Mouse (Mus musculus) CH12.LX (cell line): ENCODE results near the gene Pde4b. TPM values are rescaled to one million over a fixed set of nuclear protein-coding genes. Genes with fewer than 3 reads are reported as not detected.

ENCODE experiments used
- DNase-seq: peaks from one replicate; pipeline ENCODE4 v3.0.0-alpha.2; 2013; ENCODE audit errors: extremely low read depth
- H3K27ac ChIP-seq: 2 replicates; pipeline ENCODE4 v1.5.1; 2012; ENCODE audit warnings: low read depth, mild to moderate bottlenecking, control low read depth, moderate library complexity; ENCODE audit not compliant: insufficient read depth
- H3K27me3 ChIP-seq: replicated peaks from 2 replicates; pipeline ENCODE3; 2012; ENCODE audit warnings: inconsistent platforms
- H3K36me3 ChIP-seq, 2 experiments: replicated peaks in 1 of 2; 2 replicates each; pipeline versions ENCODE3 to v1.6.1; 2012; ENCODE audit warnings: inconsistent platforms in 1 of 2, low read length in 1 of 2, mild to moderate bottlenecking in 1 of 2, mixed read lengths in 1 of 2, moderate library complexity in 1 of 2; ENCODE audit not compliant: control insufficient read depth in 1 of 2, insufficient read depth in 1 of 2
- H3K4me1 ChIP-seq, 2 experiments: 2 replicates each; pipeline ENCODE4 v1.6.1; 2012; ENCODE audit warnings: inconsistent platforms in 1 of 2, moderate library complexity in 1 of 2; ENCODE audit not compliant: insufficient read depth in 2 of 2, control insufficient read depth in 1 of 2
- H3K4me2 ChIP-seq: 2 replicates; pipeline ENCODE4 v1.6.1; 2012; ENCODE audit warnings: low read depth, mild to moderate bottlenecking, control low read depth; ENCODE audit not compliant: poor library complexity, insufficient read depth, severe bottlenecking
- H3K4me3 ChIP-seq, 3 experiments: fragments of 150-350 bp in 1 of 3; sonication (generic) in 1 of 3; replicated peaks in 1 of 3; 2 replicates each; pipeline versions ENCODE3 to v1.5.1; 2011 to 2012; ENCODE audit warnings: low read depth in 2 of 3, low read length in 2 of 3, mild to moderate bottlenecking in 2 of 3, moderate library complexity in 2 of 3, control low read depth in 1 of 3, improper control_type of control experiment in 1 of 3, inconsistent platforms in 1 of 3, mixed read lengths in 1 of 3; ENCODE audit not compliant: poor library complexity in 1 of 3
- H3K79me2 ChIP-seq: replicated peaks from 2 replicates; pipeline ENCODE4 v1.6.1; 2012; ENCODE audit warnings: mild to moderate bottlenecking, moderate library complexity; ENCODE audit not compliant: control insufficient read depth, poor library complexity, insufficient read depth, severe bottlenecking; ENCODE audit errors: extremely low read depth
- H3K9ac ChIP-seq: 2 replicates; pipeline ENCODE4 v1.6.1; 2012; ENCODE audit warnings: low read depth, mild to moderate bottlenecking, control low read depth, moderate library complexity; ENCODE audit not compliant: insufficient read depth
- H3K9me3 ChIP-seq: replicated peaks from 2 replicates; pipeline ENCODE3; 2012; ENCODE audit warnings: low read length, inconsistent platforms, mixed read lengths
- BHLHE40 ChIP-seq: IDR thresholded peaks from 2 replicates; pipeline ENCODE4 v1.6.1; 2011; ENCODE audit warnings: mild to moderate bottlenecking, low read depth, low read length, improper control_type of control experiment
- CHD1 ChIP-seq: IDR thresholded peaks from 2 replicates; pipeline ENCODE4 v1.6.1; 2012; ENCODE audit warnings: low read depth, low read length, improper control_type of control experiment, inconsistent platforms
- CHD2 ChIP-seq: IDR thresholded peaks from 2 replicates; pipeline ENCODE4 v1.6.1; 2011; ENCODE audit warnings: low read length, improper control_type of control experiment
- CTCF ChIP-seq, 2 experiments: IDR thresholded peaks in 1 of 2; conservative IDR thresholded peaks in 1 of 2; 2 replicates each; pipeline ENCODE4 v1.5.1; 2011 to 2012; ENCODE audit warnings: low read depth in 2 of 2, low read length in 2 of 2, improper control_type of control experiment in 1 of 2, inconsistent platforms in 1 of 2, mild to moderate bottlenecking in 1 of 2, moderate library complexity in 1 of 2
- E2F4 ChIP-seq: IDR thresholded peaks from 2 replicates; pipeline ENCODE4 v1.6.1; 2011; ENCODE audit warnings: low read depth, low read length, improper control_type of control experiment; ENCODE audit not compliant: insufficient replicate concordance
- ELF1 ChIP-seq: IDR thresholded peaks from 2 replicates; pipeline ENCODE4 v1.6.1; 2014; ENCODE audit warnings: low read depth, mild to moderate bottlenecking, inconsistent platforms, low read length, improper control_type of control experiment
- EP300 ChIP-seq: IDR thresholded peaks from 2 replicates; pipeline ENCODE4 v1.6.1; 2011; ENCODE audit warnings: low read length, improper control_type of control experiment
- ETS1 ChIP-seq: conservative IDR thresholded peaks from 2 replicates; pipeline ENCODE4 v1.6.1; 2012; ENCODE audit warnings: low read depth, mild to moderate bottlenecking, inconsistent platforms, low read length, improper control_type of control experiment, moderate library complexity
- GABPA ChIP-seq: IDR thresholded peaks from 2 replicates; pipeline ENCODE4 v1.6.1; 2012; ENCODE audit warnings: low read depth, low read length, improper control_type of control experiment, inconsistent platforms; ENCODE audit not compliant: insufficient replicate concordance
- HCFC1 ChIP-seq: IDR thresholded peaks from 2 replicates; pipeline ENCODE4 v1.6.1; 2012; ENCODE audit warnings: low read depth, mild to moderate bottlenecking, inconsistent platforms, low read length, improper control_type of control experiment
- IRF4 ChIP-seq: IDR thresholded peaks from 2 replicates; pipeline ENCODE4 v1.6.1; 2014; ENCODE audit warnings: low read depth, mild to moderate bottlenecking, inconsistent platforms, low read length, improper control_type of control experiment
- JUN ChIP-seq: IDR thresholded peaks from 2 replicates; pipeline ENCODE4 v1.6.1; 2011; ENCODE audit warnings: low read depth, mild to moderate bottlenecking, low read length, improper control_type of control experiment, moderate library complexity; ENCODE audit not compliant: insufficient read depth
- JUND ChIP-seq: conservative IDR thresholded peaks from 2 replicates; pipeline ENCODE4 v1.6.1; 2011; ENCODE audit warnings: low read depth, low read length, improper control_type of control experiment
- KAT2A ChIP-seq: IDR thresholded peaks from 2 replicates; pipeline ENCODE4 v1.6.1; 2012; ENCODE audit warnings: low read length, improper control_type of control experiment, inconsistent platforms; ENCODE audit not compliant: insufficient replicate concordance
- MAFK ChIP-seq: IDR thresholded peaks from 2 replicates; pipeline ENCODE4 v1.6.1; 2011; ENCODE audit warnings: low read length, improper control_type of control experiment; ENCODE audit not compliant: insufficient replicate concordance
- MAX ChIP-seq: IDR thresholded peaks from 2 replicates; pipeline ENCODE4 v1.6.1; 2011; ENCODE audit warnings: low read length, improper control_type of control experiment
- MAZ ChIP-seq: IDR thresholded peaks from 2 replicates; pipeline ENCODE4 v1.6.1; 2012; ENCODE audit warnings: low read depth, mild to moderate bottlenecking, inconsistent platforms, low read length, improper control_type of control experiment, moderate library complexity
- MEF2A ChIP-seq: IDR thresholded peaks from 2 replicates; pipeline ENCODE4 v1.6.1; 2014; ENCODE audit warnings: low read depth, mild to moderate bottlenecking, inconsistent platforms, low read length, improper control_type of control experiment, borderline replicate concordance
- MXI1 ChIP-seq: IDR thresholded peaks from 2 replicates; pipeline ENCODE4 v1.6.1; 2011; ENCODE audit warnings: mild to moderate bottlenecking, low read depth, low read length, improper control_type of control experiment
- MYC ChIP-seq: IDR thresholded peaks from 2 replicates; pipeline ENCODE4 v1.6.1; 2011; ENCODE audit warnings: low read depth, mild to moderate bottlenecking, improper control_type of control experiment, low read length
- NELFE ChIP-seq: IDR thresholded peaks from 2 replicates; pipeline ENCODE4 v1.6.1; 2011; ENCODE audit warnings: low read depth, low read length, improper control_type of control experiment
- NRF1 ChIP-seq: IDR thresholded peaks from 2 replicates; pipeline ENCODE4 v1.6.1; 2014; ENCODE audit warnings: low read depth, mild to moderate bottlenecking, inconsistent platforms, low read length, improper control_type of control experiment, moderate library complexity
- PAX5 ChIP-seq: IDR thresholded peaks from 2 replicates; pipeline ENCODE4 v1.6.1; 2012; ENCODE audit warnings: low read length, inconsistent platforms, mixed read lengths
- POLR2A ChIP-seq: IDR thresholded peaks from 2 replicates; pipeline ENCODE4 v1.6.1; 2011; ENCODE audit warnings: low read depth, mild to moderate bottlenecking, improper control_type of control experiment, low read length
- POLR2AphosphoS2 ChIP-seq: IDR thresholded peaks from 2 replicates; pipeline ENCODE4 v1.6.1; 2011; ENCODE audit warnings: low read depth, low read length, improper control_type of control experiment
- RAD21 ChIP-seq: IDR thresholded peaks from 2 replicates; pipeline ENCODE4 v1.6.1; 2011; ENCODE audit warnings: low read depth, mild to moderate bottlenecking, low read length, improper control_type of control experiment, moderate library complexity
- RCOR1 ChIP-seq: conservative IDR thresholded peaks from 2 replicates; pipeline ENCODE4 v1.6.1; 2012; ENCODE audit warnings: low read depth, mild to moderate bottlenecking, inconsistent platforms, low read length, improper control_type of control experiment
- SIN3A ChIP-seq: IDR thresholded peaks from 2 replicates; pipeline ENCODE4 v1.6.1; 2012; ENCODE audit warnings: low read length, improper control_type of control experiment, inconsistent platforms
- SMC3 ChIP-seq: IDR thresholded peaks from 2 replicates; pipeline ENCODE4 v1.6.1; 2011; ENCODE audit warnings: low read depth, low read length, improper control_type of control experiment
- TBP ChIP-seq: conservative IDR thresholded peaks from 2 replicates; pipeline ENCODE4 v1.6.1; 2011; ENCODE audit warnings: low read depth, low read length, improper control_type of control experiment
- TCF12 ChIP-seq: IDR thresholded peaks from 2 replicates; pipeline ENCODE4 v1.6.1; 2014; ENCODE audit warnings: low read depth, mild to moderate bottlenecking, inconsistent platforms, low read length, improper control_type of control experiment
- UBTF ChIP-seq: IDR thresholded peaks from 2 replicates; pipeline ENCODE4 v1.6.1; 2012; ENCODE audit warnings: low read depth, mild to moderate bottlenecking, inconsistent platforms, low read length, improper control_type of control experiment, moderate library complexity
- USF1 ChIP-seq: IDR thresholded peaks from 2 replicates; pipeline ENCODE4 v1.6.1; 2014; ENCODE audit warnings: low read depth, mild to moderate bottlenecking, inconsistent platforms, low read length, improper control_type of control experiment
- USF2 ChIP-seq: conservative IDR thresholded peaks from 2 replicates; pipeline ENCODE4 v1.6.1; 2011; ENCODE audit warnings: low read depth, low read length, improper control_type of control experiment
- ZC3H11A ChIP-seq: IDR thresholded peaks from 2 replicates; pipeline ENCODE4 v1.6.1; 2012; ENCODE audit warnings: low read depth, mild to moderate bottlenecking, inconsistent platforms, low read length, improper control_type of control experiment
- ZKSCAN1 ChIP-seq: IDR thresholded peaks from 2 replicates; pipeline ENCODE4 v1.6.1; 2012; ENCODE audit warnings: low read depth, inconsistent platforms, low read length, improper control_type of control experiment, borderline replicate concordance
- ZMIZ1 ChIP-seq: IDR thresholded peaks from 2 replicates; pipeline ENCODE4 v1.6.1; 2012; ENCODE audit warnings: low read depth, mild to moderate bottlenecking, inconsistent platforms, low read length, improper control_type of control experiment
- ZNF384 ChIP-seq: IDR thresholded peaks from 2 replicates; pipeline ENCODE4 v1.6.1; 2012; ENCODE audit warnings: low read depth, low read length, improper control_type of control experiment, inconsistent platforms
- dilution Hi-C: fragments of 300-500 bp; cut with MboI; formaldehyde crosslinking; loops from 2 replicates; pipeline ENCODE4 v1.14.3; 2020; ENCODE audit warnings: low sequenced_read_pairs; ENCODE audit not compliant: extremely low pct_unique_long_range_greater_than_20kb, extremely low pct_ligation_motif_present
- in situ Hi-C: fragments of 300-500 bp; cut with MboI; formaldehyde crosslinking; loops from 3 replicates; pipeline ENCODE4 v1.14.3; 2019; ENCODE audit warnings: low sequenced_read_pairs, low pct_ligation_motif_present, low pct_unique_long_range_greater_than_20kb, mixed read lengths
- polyA plus RNA-seq: library from polyadenylated mRNA; unstranded; fragments of >175 nt; gene quantifications from 2 replicates; pipeline ENCODE4 v1.2.1, GENCODE M21; 2012; ENCODE audit warnings: low read depth; ENCODE audit not compliant: insufficient read length
- total RNA-seq, 2 experiments: library from RNA; depleted of rRNA; stranded (reverse); fragments of 300-350 nt in 1 of 2; fragments of >200 nt in 1 of 2; gene quantifications; 2 replicates each; pipeline ENCODE4 v1.2.3; 2012 to 2014

Pde4b gene
- total and polyA plus RNA-seq, 3 experiments, result 9.6 to 24.2 (median 21.8) TPM

- H3K27ac ChIP-seq, result peak overlapping the region; percentile 100
Measured at GRCm38 (mm10) chr4:102572031-102572430, 484.7 kb downstream of the Pde4b start.

GRCm38 (mm10) chr4:102572591-102572990 is 485.2 kb downstream of the Pde4b start:
- Histone ChIP-seq H3K4me2 (peak overlapping the region; percentile 98), H3K27me3 (no peaks in the 10 kb centered on the region), H3K9me3 (no peaks in the 10 kb centered on the region), H3K79me2 (peaks cover 66% of the 10 kb centered on the region), H3K9ac (peak overlapping the region; percentile 81), H3K27ac (peak overlapping the region; percentile 100), H3K4me1 (peaks cover 20 to 60% of the 10 kb centered on the region in 2 experiments), H3K36me3 (peaks cover 27 to 31% of the 10 kb centered on the region in 2 experiments), H3K4me3 (peak overlapping the region; percentile 82 to 94 (median 83))
- in situ Hi-C loops, result loop anchor here (5.0 kb wide), 1 partner anchor 55 kb away; no protein-coding TSS in a partner anchor
- dilution Hi-C loops, result no loop called here
- no peak for DNase-seq
- TF ChIP-seq NELFE, result no peak
- TF ChIP-seq MAFK, result no peak
- TF ChIP-seq CTCF (conservative IDR thresholded peaks at IDR 0.05 in 1 of 2, IDR thresholded peaks at IDR 0.05 in 1 of 2; ENCODE audit: low read depth in 2 of 2, low read length in 2 of 2), result no peak
- no peak for TF ChIP-seq ZC3H11A
- no peak for TF ChIP-seq JUN
- no peak for TF ChIP-seq USF2
- no peak for TF ChIP-seq ETS1
- TF ChIP-seq RAD21, result no peak
- no peak for TF ChIP-seq GABPA
- TF ChIP-seq, all 38 proteins: peak for 0

More at GRCm38 (mm10) chr4:102572031-102572430, 484.7 kb downstream of the Pde4b start:
- Histone ChIP-seq H3K4me1 (peaks cover 21 to 62% of the 10 kb centered on the region in 2 experiments), H3K4me3 (peak overlapping the region; percentile 82 to 94 (median 83)), H3K27me3 (no peaks in the 10 kb centered on the region), H3K9me3 (no peaks in the 10 kb centered on the region), H3K36me3 (peaks cover 25 to 27% of the 10 kb centered on the region in 2 experiments), H3K4me2 (peak overlapping the region; percentile 98), H3K79me2 (peaks cover 61% of the 10 kb centered on the region), H3K9ac (peak overlapping the region; percentile 81)
- dilution Hi-C loops (no loop called here), in situ Hi-C loops (loop anchor here (5.0 kb wide), 1 partner anchor 55 kb away; no protein-coding TSS in a partner anchor)
- DNase-seq, result peak; percentile 78
- peak; percentile 57 for TF ChIP-seq ELF1
- TF ChIP-seq MAX, result peak; percentile 47; the same call in 1 of the 2 replicates
- no peak for TF ChIP-seq USF1
- TF ChIP-seq ZKSCAN1, result no peak
- TF ChIP-seq TCF12, result peak; percentile 76; the same call in 1 of the 2 replicates
- TF ChIP-seq USF2, result no peak
- TF ChIP-seq E2F4, result no peak
- no peak for TF ChIP-seq CTCF (conservative IDR thresholded peaks at IDR 0.05 in 1 of 2, IDR thresholded peaks at IDR 0.05 in 1 of 2; ENCODE audit: low read depth in 2 of 2, low read length in 2 of 2)
- no peak; the same call in 1 of the 2 replicates for TF ChIP-seq HCFC1
- no peak; the same call in none of the 2 replicates for TF ChIP-seq RAD21
- TF ChIP-seq IRF4, result peak; percentile 79
- TF ChIP-seq TBP, result peak; percentile 87; the same call in 1 of the 2 replicates
- TF ChIP-seq MYC, result peak; percentile 49; the same call in 1 of the 2 replicates
- peak; percentile 78; the same call in 1 of the 2 replicates for TF ChIP-seq RCOR1
- no peak for TF ChIP-seq GABPA
- peak; percentile 89 for TF ChIP-seq ETS1
- peak; percentile 37; the same call in 1 of the 2 replicates for TF ChIP-seq BHLHE40
- peak; percentile 66 for TF ChIP-seq POLR2A
- TF ChIP-seq NELFE, result peak; percentile 61; the same call in 1 of the 2 replicates
- 0 out of 2 replicates have a peak, but pooled peaks have one; percentile 33 for TF ChIP-seq KAT2A
- TF ChIP-seq UBTF, result 0 out of 2 replicates have a peak, but pooled peaks have one; percentile 16
- 0 out of 2 replicates have a peak, but pooled peaks have one; percentile 9 for TF ChIP-seq ZNF384
- no peak; the same call in 1 of the 2 replicates for TF ChIP-seq SMC3
- TF ChIP-seq MXI1, result peak; percentile 69; the same call in 1 of the 2 replicates
- no peak for TF ChIP-seq NRF1
- TF ChIP-seq MEF2A, result peak; percentile 83
- peak; percentile 62 for TF ChIP-seq JUND
- TF ChIP-seq MAFK, result no peak
- TF ChIP-seq SIN3A, result peak; percentile 78
- peak; percentile 53; the same call in 1 of the 2 replicates for TF ChIP-seq POLR2AphosphoS2
- TF ChIP-seq ZC3H11A, result no peak
- peak; percentile 53; the same call in 1 of the 2 replicates for TF ChIP-seq ZMIZ1
- TF ChIP-seq CHD2, result peak; percentile 57; the same call in 1 of the 2 replicates
- peak; percentile 81 for TF ChIP-seq EP300
- peak; percentile 81 for TF ChIP-seq MAZ
- peak; percentile 92 for TF ChIP-seq CHD1
- TF ChIP-seq JUN, result peak; percentile 25; the same call in 1 of the 2 replicates
- TF ChIP-seq PAX5, result no peak
